Mouse (Mus musculus) C2C12 (cell line): ENCODE measurements around the gene Ilf2.

Source experiments
- CTCF ChIP-seq: IDR thresholded peaks from one replicate; pipeline ENCODE4 v1.5.1; 2011; ENCODE audit not compliant: control insufficient read depth, insufficient read depth, insufficient read length
- MYOD1 ChIP-seq: IDR thresholded peaks from one replicate; pipeline ENCODE4 v1.6.1; 2011; ENCODE audit warnings: low read depth; ENCODE audit not compliant: control insufficient read depth, insufficient read length
- MYOG ChIP-seq: IDR thresholded peaks from one replicate; pipeline ENCODE4 v1.6.1; 2011; ENCODE audit not compliant: control insufficient read depth, insufficient read length; ENCODE audit errors: extremely low read depth
- USF1 ChIP-seq: IDR thresholded peaks from one replicate; pipeline ENCODE4 v1.6.1; 2011; ENCODE audit warnings: low read depth, mild to moderate bottlenecking, control low read depth, moderate library complexity

DNA sequence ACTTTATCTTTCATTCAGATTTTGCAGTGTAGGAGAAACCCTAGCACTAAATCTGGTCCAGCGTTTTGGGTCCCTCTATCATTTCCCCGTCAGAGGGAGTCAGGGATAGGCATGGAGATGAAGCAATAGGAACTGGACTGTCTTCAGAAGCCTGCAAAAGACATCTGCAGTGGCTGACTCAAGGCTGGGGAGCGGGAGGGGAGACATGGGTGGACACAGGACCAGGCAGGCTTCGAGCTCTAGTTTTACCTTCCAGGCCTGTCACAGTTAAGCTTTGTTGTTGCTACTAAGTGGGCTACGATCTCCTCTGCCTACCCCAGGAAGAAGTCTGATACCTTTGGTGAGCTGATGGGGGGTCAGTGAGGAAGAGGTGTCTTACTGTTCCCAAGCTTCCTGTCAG lies 36.4 kb downstream of the Ilf2 start:
- no peak for TF ChIP-seq CTCF
- no peak for TF ChIP-seq USF1
- no peak for TF ChIP-seq MYOG
- TF ChIP-seq MYOD1 = no peak
